Mouse (Mus musculus): ENCODE measurements around the gene Vps18.

Gene Vps18

DNA sequence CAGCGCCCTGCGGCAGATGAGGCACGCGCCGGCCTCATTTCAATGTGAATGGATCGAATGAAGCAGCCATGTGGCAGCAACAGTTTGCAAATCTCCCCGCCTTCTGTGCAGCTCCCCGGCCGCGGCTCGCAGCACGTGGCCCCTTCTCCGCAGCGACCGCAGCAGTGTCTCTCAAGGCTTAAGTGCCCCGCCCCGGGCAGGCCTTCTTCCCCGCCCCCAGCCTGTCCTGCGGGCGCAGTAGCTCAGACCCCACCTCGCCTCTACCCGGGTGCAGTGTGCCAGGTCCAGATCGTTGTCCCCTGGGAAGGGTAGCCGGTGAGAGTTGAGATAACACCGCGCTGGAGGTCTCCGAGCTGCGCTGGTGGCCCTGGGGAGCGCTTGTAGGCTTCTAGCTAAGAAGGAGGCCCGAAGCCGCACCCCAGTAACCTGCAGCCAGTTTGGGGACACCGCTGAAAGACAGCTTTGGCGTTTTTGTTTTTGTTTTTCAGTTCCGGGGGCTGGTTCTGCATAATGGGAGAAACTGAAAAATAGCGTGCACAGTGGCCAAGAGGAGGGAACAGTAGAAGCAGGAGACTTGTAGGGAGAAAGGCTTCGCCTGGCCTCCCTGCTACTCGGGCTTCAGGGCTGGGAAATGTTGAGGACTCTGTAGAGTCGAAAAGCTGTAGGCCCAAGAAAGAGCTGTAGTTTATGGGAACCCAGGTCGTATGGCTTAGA is 34.2 kb downstream of the Vps18 start:
- peak; percentile 60 for DNase-seq

DNA sequence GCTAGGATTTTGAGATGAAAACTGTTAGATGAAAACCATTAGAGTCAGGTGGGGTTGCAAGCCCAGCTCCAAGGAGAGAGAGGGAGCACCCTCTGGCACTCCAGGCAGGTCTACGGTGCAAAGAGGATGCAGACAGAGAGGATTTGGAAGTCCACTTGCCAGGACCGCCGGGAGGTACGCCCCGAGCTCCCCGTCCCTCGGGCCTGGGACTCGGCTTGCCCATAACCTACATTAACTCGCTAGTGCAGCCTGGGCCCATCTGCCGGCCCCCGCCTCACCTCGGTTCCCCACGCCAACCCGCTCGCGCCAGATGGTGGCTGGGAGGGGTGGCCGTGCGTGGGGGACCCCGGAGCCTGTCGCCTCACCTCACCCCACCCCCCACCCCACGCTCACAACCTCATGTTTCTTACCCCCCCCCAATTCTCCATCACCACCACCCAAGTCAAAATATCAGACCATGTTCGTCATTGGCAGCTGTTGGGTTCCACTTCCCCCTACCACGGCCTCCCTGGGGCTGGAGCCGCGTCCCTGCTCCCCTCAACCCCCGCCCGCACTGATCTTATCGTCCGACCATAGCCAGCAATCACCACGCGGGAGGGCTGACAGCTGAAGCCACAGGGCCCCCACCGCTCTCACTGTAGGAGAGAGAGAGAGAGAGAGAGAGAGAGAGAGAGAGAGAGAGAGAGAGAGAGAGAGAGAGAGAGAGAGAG is 35.5 kb downstream of the Vps18 start:
- DNase-seq: no peak

DNA sequence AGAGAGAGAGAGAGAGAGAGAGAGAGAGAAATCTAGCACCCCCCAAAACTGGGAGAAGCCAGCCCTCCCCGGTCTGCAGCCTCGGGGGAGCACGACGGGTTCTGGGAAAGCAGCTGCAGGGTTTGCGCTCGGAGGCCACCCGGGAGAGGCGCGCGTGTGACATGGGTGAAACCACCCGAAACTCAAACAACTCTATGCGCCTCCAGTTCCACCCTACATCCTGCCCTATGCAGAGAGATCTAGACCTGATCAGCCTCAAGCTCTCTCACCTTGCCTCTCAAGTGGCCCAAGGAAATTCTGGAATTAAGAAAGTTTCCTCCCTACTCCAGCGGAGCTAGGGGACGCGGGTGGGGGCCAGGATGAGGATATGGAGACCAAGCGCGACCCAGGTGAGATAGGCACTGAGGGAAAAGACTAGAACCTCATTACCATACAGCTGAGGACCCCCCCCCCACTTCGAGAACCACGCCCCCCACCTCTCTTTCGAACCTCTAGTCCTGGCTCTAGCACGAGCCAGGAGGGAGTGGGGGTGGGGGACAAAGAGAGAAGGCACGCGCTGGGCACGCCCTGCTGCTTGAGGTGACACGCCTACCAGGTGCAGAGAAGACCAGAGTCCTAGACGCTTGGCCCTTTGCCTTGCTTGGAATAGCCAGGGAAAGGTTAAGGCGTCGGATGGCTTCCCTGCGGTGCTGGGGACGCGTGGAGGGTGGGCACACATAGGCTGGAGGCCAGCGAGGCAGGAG is 36.2 kb downstream of the Vps18 start:
- no peak for DNase-seq

DNA sequence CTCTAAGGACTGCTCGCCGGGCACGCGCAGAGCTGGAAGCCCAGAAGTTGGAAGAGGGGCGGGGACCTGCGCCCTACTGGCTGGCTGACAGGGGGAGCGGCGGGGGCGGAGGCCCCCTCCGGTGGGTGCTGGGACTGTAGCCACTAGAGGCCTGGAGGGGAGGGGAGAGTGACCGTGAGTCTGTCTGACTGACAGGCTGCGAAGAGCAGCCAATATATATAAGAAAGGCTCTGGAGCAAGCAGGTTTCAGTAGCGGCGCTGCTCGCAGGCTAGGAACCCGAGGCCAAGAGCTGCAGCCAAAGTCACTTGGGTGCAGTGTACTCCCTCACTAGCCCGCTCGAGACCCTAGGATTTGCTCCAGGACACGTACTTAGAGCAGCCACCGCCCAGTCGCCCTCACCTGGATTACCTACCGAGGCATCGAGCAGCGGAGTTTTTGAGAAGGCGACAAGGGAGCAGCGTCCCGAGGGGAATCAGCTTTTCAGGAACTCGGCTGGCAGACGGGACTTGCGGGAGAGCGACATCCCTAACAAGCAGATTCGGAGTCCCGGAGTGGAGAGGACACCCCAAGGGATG is 37.1 kb downstream of the Vps18 start, which contains the start of gene Dll4:
Gene Dll4 (plus strand): TSS at position 217 of the 576 bp plus-strand sequence.
- DNase-seq: no peak

DNA sequence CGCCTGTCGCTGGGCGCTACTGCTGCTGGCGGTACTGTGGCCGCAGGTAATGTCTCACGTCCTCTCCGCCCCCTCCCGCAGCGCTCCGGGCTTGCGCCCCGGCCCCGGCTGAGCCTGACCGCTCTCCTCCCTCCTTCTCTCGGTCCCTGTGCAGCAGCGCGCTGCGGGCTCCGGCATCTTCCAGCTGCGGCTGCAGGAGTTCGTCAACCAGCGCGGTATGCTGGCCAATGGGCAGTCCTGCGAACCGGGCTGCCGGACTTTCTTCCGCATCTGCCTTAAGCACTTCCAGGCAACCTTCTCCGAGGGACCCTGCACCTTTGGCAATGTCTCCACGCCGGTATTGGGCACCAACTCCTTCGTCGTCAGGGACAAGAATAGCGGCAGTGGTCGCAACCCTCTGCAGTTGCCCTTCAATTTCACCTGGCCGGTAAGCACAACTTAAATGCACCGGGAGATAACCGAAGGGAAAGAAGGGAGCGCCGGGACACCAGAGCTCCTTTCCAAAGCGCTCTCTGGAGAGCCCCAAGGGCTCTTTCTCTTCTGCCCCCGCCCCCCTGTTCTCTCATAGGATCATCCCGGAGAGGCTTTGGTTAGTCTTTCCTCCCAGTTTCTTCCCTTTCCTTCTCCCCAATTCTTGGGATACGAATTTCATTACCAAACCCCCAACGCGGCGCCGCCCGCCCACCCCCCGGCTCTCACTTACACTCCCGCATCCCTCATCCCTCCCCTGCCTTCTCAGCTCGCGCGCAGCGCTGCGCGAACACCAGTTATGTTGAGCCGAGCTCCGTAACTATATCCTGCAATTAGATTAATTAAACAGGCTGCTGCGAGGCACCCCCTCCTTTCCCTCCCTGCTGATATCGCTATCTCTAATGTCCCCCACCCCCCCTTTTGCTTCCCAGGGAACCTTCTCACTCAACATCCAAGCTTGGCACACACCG is 37.9 kb downstream of the Vps18 start:
- DNase-seq: no peak

DNA sequence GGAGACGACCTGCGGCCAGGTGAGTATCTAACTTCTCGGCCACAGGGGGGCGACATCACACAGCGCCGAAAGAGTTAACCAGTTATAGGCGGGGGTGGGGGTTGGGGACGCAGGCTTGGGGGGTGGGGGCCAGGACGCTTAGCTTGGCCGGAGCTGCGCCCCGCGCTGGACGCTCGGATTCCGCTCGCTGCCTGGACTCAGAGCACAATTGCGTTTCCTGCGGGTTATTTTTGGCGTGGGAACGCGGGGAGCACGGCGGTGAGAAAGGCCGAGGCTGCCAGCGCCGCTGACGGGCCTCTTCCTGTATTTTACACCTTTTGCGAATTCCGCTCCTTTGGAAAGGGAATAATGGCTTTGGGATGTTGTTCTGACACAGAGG is 38.6 kb downstream of the Vps18 start:
- DNase-seq: no peak

DNA sequence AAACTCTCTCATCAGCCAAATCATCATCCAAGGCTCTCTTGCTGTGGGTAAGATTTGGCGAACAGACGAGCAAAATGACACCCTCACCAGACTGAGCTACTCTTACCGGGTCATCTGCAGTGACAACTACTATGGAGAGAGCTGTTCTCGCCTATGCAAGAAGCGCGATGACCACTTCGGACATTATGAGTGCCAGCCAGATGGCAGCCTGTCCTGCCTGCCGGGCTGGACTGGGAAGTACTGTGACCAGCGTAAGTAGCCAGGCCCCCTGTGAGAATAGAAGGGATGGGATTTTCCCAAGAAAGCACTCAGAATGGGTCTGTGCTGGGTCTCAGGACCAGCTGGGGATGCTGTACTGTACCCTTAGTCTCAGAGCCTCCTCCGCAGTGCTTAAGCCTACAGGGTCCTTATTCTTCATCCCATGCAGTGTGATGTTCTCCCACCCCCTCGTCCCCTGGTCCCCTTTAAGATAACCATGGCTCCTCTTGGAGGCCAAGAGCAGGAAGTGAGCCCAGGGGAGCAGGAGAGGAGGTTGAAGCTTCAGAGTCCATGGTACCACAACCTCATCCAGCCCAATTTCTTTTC is 39.5 kb downstream of the Vps18 start:
- no peak for DNase-seq

DNA sequence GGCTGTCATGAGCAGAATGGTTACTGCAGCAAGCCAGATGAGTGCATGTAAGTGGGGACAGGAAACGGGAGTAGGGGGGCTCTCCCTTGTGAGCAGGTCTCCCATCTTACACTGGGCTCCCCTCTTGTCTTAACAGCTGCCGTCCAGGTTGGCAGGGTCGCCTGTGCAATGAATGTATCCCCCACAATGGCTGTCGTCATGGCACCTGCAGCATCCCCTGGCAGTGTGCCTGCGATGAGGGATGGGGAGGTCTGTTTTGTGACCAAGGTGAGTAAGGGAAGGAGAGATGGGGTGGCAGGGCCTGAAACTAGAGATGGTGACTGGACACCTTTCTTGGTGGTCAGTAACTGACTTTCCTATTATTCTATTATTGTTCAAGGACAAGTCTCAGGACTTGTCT is 40.0 kb downstream of the Vps18 start:
- no peak for DNase-seq

DNA sequence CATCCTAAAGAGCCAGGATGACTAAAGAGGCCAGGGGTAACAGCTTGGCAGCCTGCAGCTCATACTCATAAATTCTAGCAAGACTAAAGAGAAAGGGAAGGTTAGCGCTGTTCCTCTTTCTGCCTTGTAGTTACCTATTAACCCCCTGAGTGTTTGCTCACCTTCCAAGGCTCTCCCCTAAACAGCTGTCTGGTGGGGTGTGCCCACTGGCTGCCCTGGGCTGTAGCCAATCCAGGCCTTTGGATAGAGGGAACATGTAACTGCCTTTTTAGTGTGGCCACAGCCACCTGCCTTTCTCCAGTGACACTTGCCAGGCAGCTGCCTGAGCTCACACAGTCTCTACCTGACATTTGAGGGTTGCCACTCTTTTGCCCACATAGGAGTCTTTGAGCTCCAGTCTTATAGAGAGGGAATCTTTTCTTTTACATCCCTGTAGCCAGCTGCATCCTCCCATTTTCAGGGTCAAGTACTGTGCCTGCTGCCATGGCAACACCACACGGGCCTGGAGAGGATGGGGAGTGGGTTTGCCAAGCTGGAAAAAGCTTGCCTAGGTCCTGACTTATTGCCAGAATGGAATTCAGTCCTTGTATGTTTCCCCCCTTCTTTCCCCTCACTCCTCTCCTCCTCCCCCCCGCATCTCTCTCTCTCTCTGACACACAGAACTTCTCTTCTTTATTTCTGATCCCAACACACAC is 40.7 kb downstream of the Vps18 start:
- no peak for DNase-seq

DNA sequence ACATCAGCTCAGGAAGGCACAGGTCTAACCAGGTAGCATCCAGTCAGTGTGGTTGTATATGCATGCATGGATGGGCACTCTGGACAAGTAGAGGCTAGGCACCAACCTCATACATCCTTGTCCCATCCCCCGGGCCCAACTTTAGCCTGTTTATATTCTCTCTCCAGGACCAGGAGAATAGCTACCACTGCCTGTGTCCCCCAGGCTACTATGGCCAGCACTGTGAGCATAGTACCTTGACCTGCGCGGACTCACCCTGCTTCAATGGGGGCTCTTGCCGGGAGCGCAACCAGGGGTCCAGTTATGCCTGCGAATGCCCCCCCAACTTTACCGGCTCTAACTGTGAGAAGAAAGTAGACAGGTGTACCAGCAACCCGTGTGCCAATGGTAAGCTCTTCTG is 42.3 kb downstream of the Vps18 start:
- DNase-seq: no peak

DNA sequence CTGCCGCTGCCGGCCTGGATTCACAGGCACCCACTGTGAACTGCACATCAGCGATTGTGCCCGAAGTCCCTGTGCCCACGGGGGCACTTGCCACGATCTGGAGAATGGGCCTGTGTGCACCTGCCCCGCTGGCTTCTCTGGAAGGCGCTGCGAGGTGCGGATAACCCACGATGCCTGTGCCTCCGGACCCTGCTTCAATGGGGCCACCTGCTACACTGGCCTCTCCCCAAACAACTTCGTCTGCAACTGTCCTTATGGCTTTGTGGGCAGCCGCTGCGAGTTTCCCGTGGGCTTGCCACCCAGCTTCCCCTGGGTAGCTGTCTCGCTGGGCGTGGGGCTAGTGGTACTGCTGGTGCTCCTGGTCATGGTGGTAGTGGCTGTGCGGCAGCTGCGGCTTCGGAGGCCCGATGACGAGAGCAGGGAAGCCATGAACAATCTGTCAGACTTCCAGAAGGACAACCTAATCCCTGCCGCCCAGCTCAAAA is 43.7 kb downstream of the Vps18 start:
- no peak for DNase-seq

DNA sequence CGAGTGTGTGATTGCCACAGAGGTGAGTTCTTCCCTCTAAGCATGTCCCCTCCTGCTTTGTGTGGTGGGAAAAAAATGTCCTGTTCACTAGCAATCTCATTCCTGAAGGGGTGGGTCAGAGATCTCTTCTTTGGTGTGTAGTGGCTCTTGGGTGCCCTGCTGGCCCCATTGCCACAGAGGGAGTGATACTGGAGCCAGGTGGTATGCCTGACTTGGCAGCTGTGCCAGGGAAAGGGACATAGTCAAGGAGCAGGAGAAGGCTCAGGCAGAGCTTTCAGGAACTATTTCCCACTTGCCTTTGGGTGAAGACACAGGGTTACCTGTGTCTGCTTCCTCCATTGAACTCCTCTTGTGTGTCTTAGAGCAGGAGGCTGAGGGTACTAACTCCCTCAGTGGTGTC is 45.6 kb downstream of the Vps18 start:
- DNase-seq: no peak

DNA sequence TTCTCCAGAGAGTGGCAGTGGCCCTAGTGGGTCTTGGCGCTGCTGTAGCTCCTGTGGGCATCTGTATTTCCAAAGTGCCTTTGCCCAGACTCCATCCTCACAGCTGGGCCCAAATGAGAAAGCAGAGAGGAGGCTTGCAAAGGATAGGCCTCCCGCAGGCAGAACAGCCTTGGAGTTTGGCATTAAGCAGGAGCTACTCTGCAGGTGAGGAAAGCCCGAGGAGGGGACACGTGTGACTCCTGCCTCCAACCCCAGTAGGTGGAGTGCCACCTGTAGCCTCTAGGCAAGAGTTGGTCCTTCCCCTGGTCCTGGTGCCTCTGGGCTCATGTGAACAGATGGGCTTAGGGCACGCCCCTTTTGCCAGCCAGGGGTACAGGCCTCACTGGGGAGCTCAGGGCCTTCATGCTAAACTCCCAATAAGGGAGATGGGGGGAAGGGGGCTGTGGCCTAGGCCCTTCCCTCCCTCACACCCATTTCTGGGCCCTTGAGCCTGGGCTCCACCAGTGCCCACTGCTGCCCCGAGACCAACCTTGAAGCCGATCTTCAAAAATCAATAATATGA is 46.5 kb downstream of the Vps18 start:
- DNase-seq: no peak

DNA sequence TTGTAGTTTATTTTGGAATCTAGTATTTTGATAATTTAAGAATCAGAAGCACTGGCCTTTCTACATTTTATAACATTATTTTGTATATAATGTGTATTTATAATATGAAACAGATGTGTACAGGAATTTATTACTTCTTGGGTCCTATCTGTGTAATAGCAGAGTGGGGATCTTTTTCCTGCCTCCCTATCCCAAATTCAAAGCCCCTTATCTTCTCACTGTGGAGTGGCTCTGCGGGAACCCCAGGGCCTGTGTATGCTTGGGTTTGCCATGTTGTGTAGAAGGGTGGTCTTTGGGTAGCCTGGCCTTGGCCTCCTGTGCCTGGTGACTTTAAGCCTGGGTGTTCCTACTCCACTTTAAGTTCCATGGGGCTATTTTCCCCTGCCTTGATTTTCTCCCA is 47.0 kb downstream of the Vps18 start:
- DNase-seq: no peak

DNA sequence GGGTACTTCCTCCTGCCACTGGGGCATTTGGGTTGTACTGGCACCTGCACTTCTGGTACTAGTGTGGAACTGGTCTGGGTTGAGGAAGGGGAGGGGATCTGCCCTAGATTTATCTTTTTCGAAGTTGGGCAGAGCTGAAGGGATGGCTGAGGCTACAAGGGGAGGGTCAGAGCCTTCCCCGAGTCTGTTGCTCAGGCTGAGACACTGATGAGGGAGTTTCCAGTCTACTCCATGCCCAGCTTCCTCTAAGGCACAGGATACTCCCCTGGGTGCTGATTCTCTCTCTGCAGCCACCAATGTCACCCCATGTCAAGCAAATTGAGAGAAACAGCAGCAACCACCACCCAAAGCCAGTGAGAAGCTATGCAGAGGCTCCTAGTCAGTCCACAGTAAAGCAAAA is 47.5 kb downstream of the Vps18 start:
- no peak for DNase-seq

DNA sequence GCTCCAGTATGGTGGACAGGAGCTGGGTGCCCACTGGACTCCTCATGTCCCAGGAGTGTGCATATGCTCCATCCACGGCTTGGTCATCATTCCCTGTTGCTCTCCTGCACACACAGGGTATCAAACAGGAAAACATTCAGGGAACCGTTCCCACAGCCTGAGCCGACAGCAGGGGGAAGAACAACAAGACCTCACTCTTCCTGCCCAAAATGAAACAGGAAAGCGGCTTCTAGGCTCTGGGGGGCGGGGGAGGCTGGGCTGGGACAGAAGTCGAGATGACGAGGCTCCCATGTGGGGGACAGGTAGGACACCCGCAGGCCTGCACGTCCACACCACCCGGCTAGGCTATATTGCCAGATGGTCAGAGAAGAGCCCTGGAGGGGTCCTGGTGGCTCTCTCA is 47.9 kb downstream of the Vps18 start:
- no peak for DNase-seq

DNA sequence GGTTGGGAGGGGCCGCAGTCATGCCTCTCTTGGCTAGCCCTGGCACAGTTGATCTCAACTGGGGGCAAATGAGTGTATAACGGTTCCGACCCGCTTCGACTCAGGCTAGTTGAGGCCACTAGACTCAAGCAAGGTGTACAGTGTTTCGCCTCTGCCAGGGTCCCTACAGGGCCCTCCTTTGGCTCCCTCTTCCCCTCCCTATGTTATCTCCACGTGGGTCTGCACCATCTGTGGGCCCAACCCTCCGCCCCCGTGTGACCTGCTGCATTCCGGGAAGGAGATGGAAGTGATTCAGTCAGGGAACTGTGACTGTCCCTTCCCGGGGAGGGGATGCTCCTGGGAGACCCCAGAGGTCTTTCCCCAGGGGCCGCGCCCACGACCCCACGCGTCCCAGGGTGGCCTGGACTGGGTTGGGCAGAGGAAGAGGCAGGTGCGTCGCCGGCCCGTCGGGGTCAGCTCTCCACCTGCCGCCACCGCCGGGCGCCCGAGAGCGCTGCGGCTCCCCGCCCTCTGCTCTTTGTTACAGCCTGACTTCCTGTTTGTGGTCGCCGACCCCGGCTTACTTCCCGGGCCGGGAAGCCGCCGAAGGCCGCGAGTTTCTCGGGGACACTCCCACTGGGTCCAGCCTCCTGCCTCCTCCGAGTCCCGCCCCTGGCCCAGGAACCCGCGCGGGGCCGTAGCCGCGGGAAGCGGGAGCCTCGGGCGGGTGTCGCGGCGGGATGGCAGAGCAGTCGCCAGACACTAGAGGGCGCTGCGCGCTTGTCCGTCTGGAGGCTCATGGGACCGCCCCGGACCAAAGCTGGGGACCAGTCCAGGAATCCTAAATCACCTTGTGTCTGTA is 49.1 kb downstream of the Vps18 start:
- peak; percentile 71 for DNase-seq

DNA sequence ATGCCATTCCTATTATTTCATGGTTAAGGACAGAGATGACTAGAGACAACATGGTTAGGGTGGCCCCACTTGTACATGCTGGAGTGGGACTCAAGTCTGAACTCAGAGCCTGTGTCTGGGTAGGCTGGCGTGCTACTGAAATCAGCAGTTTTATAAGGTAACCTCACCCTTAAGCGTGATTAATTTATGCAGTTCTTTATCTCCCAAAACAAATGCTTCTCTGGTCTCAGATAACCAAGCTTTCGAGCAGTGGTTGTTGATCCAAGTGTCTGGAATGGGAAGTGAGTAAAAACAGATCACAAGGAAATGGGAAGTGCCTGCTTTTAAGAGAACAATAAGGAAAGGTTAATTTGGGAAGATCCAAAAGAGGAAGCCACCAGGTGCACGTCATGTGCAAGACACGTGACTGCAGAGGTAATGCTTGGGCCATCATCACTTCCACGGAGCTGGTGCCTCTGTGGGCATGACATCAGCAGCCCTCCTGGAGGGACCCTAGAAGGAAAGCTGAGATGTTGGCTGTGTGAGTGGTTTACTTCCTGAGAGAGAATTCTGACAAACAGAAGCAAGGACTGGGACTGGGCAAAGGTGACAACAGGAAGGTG is 56.1 kb downstream of the Vps18 start:
- no peak for DNase-seq

Data from layer of hippocampus, adult 9-11 months (tissue).